Mouse (Mus musculus): Measurements from ENCODE around the gene Srarp.

The Srarp gene

GRCm38 (mm10) chr4:141389366-141390150, 46.3 kb downstream of the Srarp start:
- no peak for DNase-seq (ENCODE audit: low spot score in 2 of 2)

- no peak for DNase-seq (ENCODE audit: low spot score in 2 of 2)
Measured at GRCm38 (mm10) chr4:141387933-141388332, 48.0 kb downstream of the Srarp start.

GRCm38 (mm10) chr4:141387093-141387784, 48.7 kb downstream of the Srarp start:
- peak in 1 of 2 experiments; percentile 69 for DNase-seq (ENCODE audit: low spot score in 2 of 2)

GRCm38 (mm10) chr4:141386150-141386549, 49.8 kb downstream of the Srarp start:
- no peak for DNase-seq (ENCODE audit: low spot score in 2 of 2)

- DNase-seq (ENCODE audit: low spot score in 2 of 2): no peak
Measured at GRCm38 (mm10) chr4:141385275-141385674, 50.6 kb downstream of the Srarp start.

Measured in frontal cortex, postnatal 10 days (tissue).